Comparison of ENCODE assay signal across 11 mouse cellular contexts in the genomic region with DNA sequence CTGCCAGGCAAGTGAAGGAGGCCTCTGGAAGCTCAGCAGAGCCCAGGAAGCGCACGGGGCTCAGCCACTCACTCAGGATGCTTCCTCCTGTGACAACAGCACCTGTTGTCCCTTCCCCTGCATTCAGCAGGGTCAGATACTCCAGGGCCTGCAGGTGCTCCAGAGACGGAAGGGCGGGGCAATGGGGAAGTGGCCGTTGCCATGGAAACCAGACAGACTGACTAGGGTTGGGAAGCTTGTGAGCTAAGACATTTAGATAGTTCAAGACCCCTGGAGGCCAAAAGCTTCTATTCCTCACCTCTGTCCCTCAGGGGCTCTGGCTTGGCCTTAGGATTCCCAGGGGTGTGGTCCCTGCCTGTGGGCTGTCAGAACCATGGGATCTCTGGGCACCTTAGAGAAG. TPM values are rescaled to one million over a fixed set of nuclear protein-coding genes. Genes with fewer than 3 reads are reported as not detected.
DNase-seq lines count a peak whose midpoint lies in the region; ATAC-seq and TF ChIP-seq lines count a peak whose summit lies in the region.
"Had no signal": no experiment of that assay in that cellular context is flagged by ENCODE, and none has a peak within 500 bp of the region (broad histone marks: within the 10 kb centered on the region; RNA-seq: fewer than 3 reads in every experiment).

No protein-coding gene starts in this region.

- no peaks in the 10 kb centered on the region for H3K36me3 ChIP-seq in heart, embryonic 10.5 days
- H3K36me3 ChIP-seq in ES-Bruce4 (ENCODE audit: control insufficient read depth, insufficient read depth, low read length, poor library complexity, severe bottlenecking): no peaks in the 10 kb centered on the region
- no peaks in the 10 kb centered on the region for H3K36me3 ChIP-seq in embryonic facial prominence, embryonic 13.5 days
- H3K36me3 ChIP-seq: midbrain, embryonic 10.5 days had no signal

- H3K4me2 ChIP-seq in embryonic facial prominence, embryonic 13.5 days: no peak overlapping the region

- peak overlapping the region; percentile 57; the same call in 1 of the 2 replicates for H3K27ac ChIP-seq in heart, embryonic 10.5 days
- H3K27ac ChIP-seq in ES-Bruce4 (ENCODE audit: insufficient read depth, low read length): no peak overlapping the region
- H3K27ac ChIP-seq in embryonic facial prominence, embryonic 13.5 days: 0 out of 2 replicates have a peak overlapping the region, but pooled peaks have one; percentile 16
- H3K27ac ChIP-seq: midbrain, embryonic 10.5 days had no signal

- H3K4me1 ChIP-seq in heart, embryonic 10.5 days: peaks cover 45% of the 10 kb centered on the region
- peaks cover 7% of the 10 kb centered on the region for H3K4me1 ChIP-seq in ES-Bruce4 (ENCODE audit: control insufficient read depth, insufficient read depth, low read length)
- H3K4me1 ChIP-seq in embryonic facial prominence, embryonic 13.5 days: peaks cover 23% of the 10 kb centered on the region

- intact Hi-C loops in heart, postnatal 36 days (cut with DNase I): no loop called here
- intact Hi-C loops in heart, postnatal 25 days (cut with DNase I): no loop called here

- TF ChIP-seq EP300 in ES-Bruce4 (IDR thresholded peaks at IDR 0.05; ENCODE audit: insufficient read depth, low read depth, low read length): peak; percentile 45; the same call in 1 of the 2 replicates

- TF ChIP-seq POLR2A in ES-Bruce4 (IDR thresholded peaks at IDR 0.05; ENCODE audit: insufficient read depth, low read length): no peak

- WGBS in heart, embryonic 10.5 days: 48% methylated on average over 5 of the region's 5 CpGs
- 36% methylated on average over 5 of the region's 5 CpGs for WGBS in embryonic facial prominence, embryonic 13.5 days

- no peak for DNase-seq in heart, embryonic 10.5 days (ENCODE audit: low spot score)
- DNase-seq in heart, postnatal 36 days: no peak
- peak; percentile 44 to 71 for DNase-seq in thymus, adult 18-20 months
- no peak for DNase-seq in frontal cortex, postnatal 10 days (ENCODE audit: low spot score in 2 of 2)
- DNase-seq in cerebellum, adult 18-20 months: no peak
- DNase-seq in heart, postnatal 25 days (ENCODE audit: low spot score): no peak
- DNase-seq: kidney, postnatal 14 days; left cerebral cortex, postnatal 4 days had no signal

- H3K9ac ChIP-seq in ES-Bruce4 (ENCODE audit: low read depth, poor library complexity, severe bottlenecking): no peak overlapping the region
- peak overlapping the region; percentile 40; the same call in 1 of the 2 replicates for H3K9ac ChIP-seq in embryonic facial prominence, embryonic 13.5 days

- H3K27me3 ChIP-seq in heart, embryonic 10.5 days (ENCODE audit: insufficient read depth, poor library complexity, severe bottlenecking): peaks cover 4% of the 10 kb centered on the region
- H3K27me3 ChIP-seq in ES-Bruce4 (ENCODE audit: control insufficient read depth, insufficient read depth, low read length, poor library complexity, severe bottlenecking): no peaks in the 10 kb centered on the region
- H3K27me3 ChIP-seq in embryonic facial prominence, embryonic 13.5 days: no peaks in the 10 kb centered on the region

- ATAC-seq in embryonic facial prominence, embryonic 13.5 days (ENCODE audit: insufficient number of reproducible peaks, insufficient read depth, low FRiP score, low TSS enrichment, low read depth): no peak

- H3K4me3 ChIP-seq in heart, embryonic 10.5 days: no peak overlapping the region
- no peak overlapping the region for H3K4me3 ChIP-seq in ES-Bruce4 (ENCODE audit: low read depth, low read length)
- H3K4me3 ChIP-seq in embryonic facial prominence, embryonic 13.5 days: no peak overlapping the region
- H3K4me3 ChIP-seq: midbrain, embryonic 10.5 days had no signal

- no peak for TF ChIP-seq CTCF in ES-Bruce4 (IDR thresholded peaks at IDR 0.05; ENCODE audit: low read depth, low read length)

- no peaks in the 10 kb centered on the region for H3K9me3 ChIP-seq in heart, embryonic 10.5 days
- H3K9me3 ChIP-seq in ES-Bruce4 (replicated peaks; ENCODE audit: control insufficient read depth, insufficient read depth, low read length, poor library complexity, severe bottlenecking): no peaks in the 10 kb centered on the region
- H3K9me3 ChIP-seq in embryonic facial prominence, embryonic 13.5 days: no peaks in the 10 kb centered on the region
- H3K9me3 ChIP-seq: midbrain, embryonic 10.5 days had no signal

RNA-seq across cellular contexts. Expression of a gene that starts 40.5 kb away (rescaled TPM):
- polyA plus RNA-seq in heart, embryonic 10.5 days (2016; fragmentation: Nextera tagmentation; extraction: Ambion mirVana): 21.8 and 42.2 TPM in 2 replicates
- 1 to 10 TPM; 1.5 to 2.0 TPM for total RNA-seq in heart, postnatal 36 days (2021)
- polyA plus RNA-seq in ES-Bruce4 (2011; ENCODE audit: insufficient read depth, insufficient read length, low read depth, missing spikeins): 5.9 and 6.7 TPM in 2 replicates
- polyA plus RNA-seq in embryonic facial prominence, embryonic 13.5 days (2015; fragmentation: Nextera tagmentation; extraction: Ambion mirVana): 113 and 129 TPM in 2 replicates
- total RNA-seq in heart, postnatal 25 days (2021): 1 to 10 TPM; 2.0 to 2.8 TPM

RNA-seq across cellular contexts. Expression of a gene that starts 53.4 kb away (rescaled TPM):
- polyA plus RNA-seq in heart, embryonic 10.5 days (2016; fragmentation: Nextera tagmentation; extraction: Ambion mirVana): 312 and 332 TPM in 2 replicates
- 100 to 1,000 TPM; 111 to 114 TPM for total RNA-seq in heart, postnatal 36 days (2021)
- 189 and 193 TPM in 2 replicates for polyA plus RNA-seq in ES-Bruce4 (2011; ENCODE audit: insufficient read depth, insufficient read length, low read depth, missing spikeins)
- 243 and 262 TPM in 2 replicates for polyA plus RNA-seq in embryonic facial prominence, embryonic 13.5 days (2015; fragmentation: Nextera tagmentation; extraction: Ambion mirVana)
- 100 to 1,000 TPM in 1 of 2 experiments, 10 to 100 TPM in 1; 99.3 to 105 TPM for total RNA-seq in heart, postnatal 25 days (2021)

Comparison
In these comparisons a context has a peak if more than half of its experiments do, and no peak if none do; other contexts are left out.
1. DNase-seq: peak in thymus, adult 18-20 months (2 of 2); none in heart, embryonic 10.5 days (single experiment), heart, postnatal 36 days (0 of 2), frontal cortex, postnatal 10 days (0 of 2), cerebellum, adult 18-20 months (0 of 2) and heart, postnatal 25 days (single experiment).